Mouse (Mus musculus) kidney, adult 2 months (tissue): Measurements from ENCODE around the gene Ift172. TPM values are rescaled to one million over a fixed set of nuclear protein-coding genes. Genes with fewer than 3 reads are reported as not detected.

ENCODE experiments used
- DNase-seq: peaks from one replicate; pipeline ENCODE4 v3.0.0; 2021
- H3K27ac ChIP-seq: fragments of 200-500 bp; 2 replicates; pipeline ENCODE4 v1.5.1; 2012; ENCODE audit warnings: low read depth, low read length, control low read depth, inconsistent platforms; ENCODE audit not compliant: insufficient read depth
- H3K27me3 ChIP-seq: fragments of 200-500 bp; replicated peaks from 2 replicates; pipeline ENCODE4 v1.6.1; 2012; ENCODE audit warnings: mild to moderate bottlenecking, moderate library complexity, low read length, inconsistent platforms; ENCODE audit not compliant: control insufficient read depth, insufficient read depth
- H3K36me3 ChIP-seq: fragments of 200-500 bp; 2 replicates; pipeline ENCODE4 v1.6.1; 2012; ENCODE audit warnings: mild to moderate bottlenecking, moderate library complexity, low read length, inconsistent platforms; ENCODE audit not compliant: control insufficient read depth, insufficient read depth
- H3K4me1 ChIP-seq: fragments of 200-500 bp; 2 replicates; pipeline ENCODE4 v1.6.1; 2011; ENCODE audit warnings: low read length; ENCODE audit not compliant: control insufficient read depth, insufficient read depth
- H3K4me3 ChIP-seq: fragments of 200-500 bp; 2 replicates; pipeline ENCODE4 v1.5.1; 2011; ENCODE audit warnings: mild to moderate bottlenecking, low read depth, low read length, control low read depth; ENCODE audit not compliant: insufficient read depth
- CTCF ChIP-seq: fragments of 200-500 bp; conservative IDR thresholded peaks from 2 replicates; pipeline ENCODE4 v1.5.1; 2011; ENCODE audit warnings: low read depth, mild to moderate bottlenecking, control low read depth, low read length, moderate library complexity, mixed read lengths; ENCODE audit not compliant: insufficient read depth, insufficient read length
- POLR2A ChIP-seq: fragments of 200-500 bp; IDR thresholded peaks from one replicate; pipeline ENCODE4 v1.6.1; 2011; ENCODE audit warnings: low read depth, low read length, control low read depth
- WGBS: fragments of 180-500 bp; shearing (Covaris S2); methylation state at CpG from one replicate; pipeline ENCODE4 v1.1.7; 2018; 5-methylcytosine and 5-hydroxymethylcytosine counted together
- polyA plus RNA-seq: library from polyadenylated mRNA; depleted of rRNA; stranded (reverse); fragments of >200 nt; gene quantifications from 2 replicates; pipeline ENCODE4 v1.2.3, GENCODE M21; 2012; rRNA removed

Ift172 gene
- 33.2 and 34.2 TPM in 2 replicates for polyA plus RNA-seq

GRCm38 (mm10) chr5:31290521-31291360 lies at the start of gene Ift172:
Gene Ift172, minus strand, starts transcription at chr5:31291116.
- DNase-seq = peak; percentile 99
- WGBS = 2% methylated on average over 45 of the region's 45 CpGs

GRCm38 (mm10) chr5:31328255-31328654 lies 37.3 kb upstream of the Ift172 start:
- H3K27ac ChIP-seq = no peak overlapping the region
- H3K4me3 ChIP-seq = no peak overlapping the region
- DNase-seq = peak; percentile 84
- no peaks in the 10 kb centered on the region for H3K36me3 ChIP-seq
- H3K27me3 ChIP-seq = no peaks in the 10 kb centered on the region
- H3K4me1 ChIP-seq = no peaks in the 10 kb centered on the region
- TF ChIP-seq CTCF = peak; percentile 69
- TF ChIP-seq POLR2A = no peak
- 26% methylated on average over 7 of the region's 7 CpGs for WGBS

More at GRCm38 (mm10) chr5:31290521-31291360, at the start of gene Ift172:
- H3K4me3 ChIP-seq = peak within 1 kb of the TSS; percentile 55
- H3K27ac ChIP-seq = peak within 1 kb of the TSS; percentile 40
- no peaks in the 10 kb centered on the region; the same call in 1 of the 2 replicates for H3K4me1 ChIP-seq
- TF ChIP-seq POLR2A (peak; percentile 28), CTCF (no peak)
- peaks cover 2% of the 10 kb centered on the region for H3K36me3 ChIP-seq
- no peaks in the 10 kb centered on the region for H3K27me3 ChIP-seq

GRCm38 (mm10) chr5:31326850-31327249 lies 35.9 kb upstream of the Ift172 start:
- no peak overlapping the region for H3K4me3 ChIP-seq
- peak; percentile 18 for DNase-seq
- WGBS = 27% methylated on average over 5 of the region's 5 CpGs
- no peaks in the 10 kb centered on the region for H3K4me1 ChIP-seq
- no peak overlapping the region for H3K27ac ChIP-seq
- no peaks in the 10 kb centered on the region for H3K27me3 ChIP-seq
- TF ChIP-seq POLR2A = no peak
- TF ChIP-seq CTCF = 0 out of 2 replicates have a peak, but pooled peaks have one; percentile 17
- no peaks in the 10 kb centered on the region for H3K36me3 ChIP-seq

- no peak for DNase-seq
- Histone ChIP-seq H3K27ac (no peak overlapping the region), H3K4me3 (no peak overlapping the region), H3K36me3 (no peaks in the 10 kb centered on the region), H3K4me1 (no peaks in the 10 kb centered on the region), H3K27me3 (no peaks in the 10 kb centered on the region; the same call in 1 of the 2 replicates)
- 62% methylated on average over 3 of the region's 3 CpGs for WGBS
- TF ChIP-seq CTCF (no peak), POLR2A (no peak)
Measured at GRCm38 (mm10) chr5:31324085-31324484, 33.2 kb upstream of the Ift172 start.

GRCm38 (mm10) chr5:31322776-31323175 lies 31.9 kb upstream of the Ift172 start:
- Histone ChIP-seq H3K4me1 (no peaks in the 10 kb centered on the region), H3K36me3 (no peaks in the 10 kb centered on the region), H3K27ac (no peak overlapping the region), H3K4me3 (no peak overlapping the region), H3K27me3 (no peaks in the 10 kb centered on the region; the same call in 1 of the 2 replicates)
- peak; percentile 60 for DNase-seq
- 40% methylated on average over 3 of the region's 3 CpGs for WGBS
- TF ChIP-seq CTCF (no peak), POLR2A (no peak)

GRCm38 (mm10) chr5:31312806-31313205 lies 21.9 kb upstream of the Ift172 start:
- H3K27ac ChIP-seq = no peak overlapping the region
- H3K27me3 ChIP-seq = no peaks in the 10 kb centered on the region
- H3K4me1 ChIP-seq = no peaks in the 10 kb centered on the region
- H3K4me3 ChIP-seq = no peak overlapping the region
- DNase-seq = no peak
- 79% methylated on average over 8 of the region's 8 CpGs for WGBS
- TF ChIP-seq CTCF (no peak), POLR2A (no peak)
- no peaks in the 10 kb centered on the region for H3K36me3 ChIP-seq

GRCm38 (mm10) chr5:31303093-31303492 lies 12.2 kb upstream of the Ift172 start:
- WGBS = 84% methylated on average over 6 of the region's 6 CpGs
- no peak overlapping the region for H3K4me3 ChIP-seq
- no peak for TF ChIP-seq CTCF
- TF ChIP-seq POLR2A = no peak
- DNase-seq = no peak
- no peaks in the 10 kb centered on the region for H3K36me3 ChIP-seq
- H3K27me3 ChIP-seq = no peaks in the 10 kb centered on the region
- no peak overlapping the region for H3K27ac ChIP-seq
- H3K4me1 ChIP-seq = no peaks in the 10 kb centered on the region
